Mouse (Mus musculus) frontal cortex, postnatal 14 days (tissue): ENCODE data around the gene Tbc1d8.
A peak's percentile ranks its signal among the peaks of the same experiment; 100 is the strongest.

Experiments
- DNase-seq, 2 experiments: peaks; one replicate each; pipeline ENCODE4 v3.0.0; 2022; ENCODE audit warnings: low spot score in 2 of 2

Gene Tbc1d8

DNA sequence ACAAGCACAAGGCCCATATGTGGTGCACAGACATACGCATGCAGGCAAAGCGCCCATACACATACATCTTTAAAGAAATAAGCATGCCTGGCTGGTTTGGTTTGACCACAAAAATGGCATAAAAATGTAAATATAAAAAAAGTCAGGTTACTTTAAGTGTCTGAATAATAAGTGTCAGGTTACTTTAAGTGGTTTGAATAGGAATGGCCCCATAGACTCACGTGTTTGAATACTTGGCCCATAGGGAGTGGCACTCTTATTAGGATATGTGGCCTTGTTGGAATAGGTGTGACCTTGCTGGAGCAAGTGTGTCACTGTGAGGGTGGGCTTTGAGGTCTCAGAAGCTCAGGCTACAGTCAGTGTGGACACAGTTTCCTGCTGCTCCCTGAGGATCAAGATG, 83.9 kb downstream of the Tbc1d8 start:
- DNase-seq, result no peak

DNA sequence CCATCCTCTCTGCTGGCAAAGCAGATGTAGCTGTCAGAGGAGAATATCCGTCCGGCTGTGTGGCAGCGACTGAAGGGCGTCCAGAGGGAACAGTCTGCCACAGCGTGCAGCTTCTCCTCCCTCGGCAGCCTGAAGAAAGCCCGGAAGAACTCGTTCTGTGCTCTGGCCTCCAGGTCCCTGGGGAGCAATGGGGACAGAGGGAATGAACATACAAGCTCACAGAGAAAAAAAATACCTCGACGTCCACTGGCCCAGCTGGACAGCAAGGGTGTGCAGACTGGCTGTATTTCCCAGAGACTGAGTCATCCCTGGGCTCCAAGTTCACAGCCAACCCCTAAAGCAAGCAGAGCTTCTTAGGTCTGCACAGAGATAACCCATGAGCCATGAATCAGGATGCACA, 84.5 kb downstream of the Tbc1d8 start:
- DNase-seq, result no peak

DNA sequence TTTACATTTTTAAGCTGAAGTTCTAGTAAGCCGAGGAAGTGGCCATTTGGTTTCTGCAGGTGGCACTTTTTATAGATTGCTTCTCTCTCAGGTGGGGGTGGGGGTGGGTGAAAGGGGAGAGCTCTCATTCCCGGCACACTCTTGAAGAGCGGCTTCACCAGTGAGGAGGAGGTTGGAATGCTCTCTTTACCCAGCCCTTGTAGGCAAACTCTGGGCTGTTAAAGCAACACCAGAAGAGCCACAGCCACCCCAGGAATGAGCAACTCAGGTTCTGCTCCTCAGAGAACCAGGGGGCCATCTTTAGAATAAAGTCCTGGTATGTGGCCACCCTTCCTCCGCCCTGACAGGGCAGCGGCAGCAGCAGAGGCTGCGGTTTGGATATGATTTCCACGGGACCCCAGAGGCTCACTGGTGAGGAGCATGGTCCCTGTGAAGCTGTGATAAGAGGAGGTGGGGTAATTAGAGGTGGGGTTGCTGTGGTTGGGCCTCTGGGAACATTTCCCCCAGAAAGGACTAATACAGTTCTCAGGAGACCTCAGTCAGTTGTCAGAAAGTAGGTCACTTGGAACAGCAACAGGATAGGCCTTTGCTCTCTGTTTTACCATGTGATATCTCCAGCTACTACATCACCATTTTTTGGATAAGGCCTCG, 85.2 kb downstream of the Tbc1d8 start:
- DNase-seq, result no peak

DNA sequence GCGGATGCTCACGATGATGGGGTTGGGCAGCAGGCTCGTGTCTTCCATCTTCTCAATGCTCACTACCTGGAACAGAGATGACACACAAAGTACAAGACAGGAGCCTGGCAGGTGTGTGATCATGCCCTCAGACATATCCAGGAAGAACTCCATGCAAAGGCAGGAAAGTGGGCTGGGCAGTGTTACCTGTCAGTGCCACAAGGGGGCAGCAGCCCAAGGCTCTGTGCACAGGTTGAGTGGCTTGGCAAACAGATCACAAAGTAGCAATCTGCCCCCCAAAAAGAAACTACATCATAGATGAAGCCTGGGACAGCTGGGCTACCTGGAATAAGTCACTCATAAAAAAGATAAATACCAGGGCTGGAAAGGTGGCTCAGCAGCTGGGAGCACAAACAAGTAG, 86.4 kb downstream of the Tbc1d8 start:
- peak; percentile 56 to 85 for DNase-seq

DNA sequence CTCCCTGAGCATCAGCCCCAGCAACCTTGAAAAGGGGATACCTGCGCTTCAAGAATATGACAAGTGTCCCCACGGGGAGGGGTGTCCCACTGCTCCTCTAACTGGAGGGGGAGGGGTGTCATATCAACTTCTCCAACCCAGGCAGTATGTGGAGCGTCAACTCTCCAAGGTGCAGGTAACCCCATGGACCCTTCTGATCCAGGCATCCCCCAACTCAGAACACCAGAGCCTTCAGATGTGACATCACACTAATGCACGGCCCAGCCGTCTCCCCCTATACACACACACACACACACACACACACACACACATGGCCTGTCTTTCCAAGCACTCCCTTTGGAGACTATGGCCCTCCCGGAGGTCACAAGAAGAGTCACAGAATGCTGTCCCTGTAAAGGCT, 86.9 kb downstream of the Tbc1d8 start:
- DNase-seq, result no peak

DNA sequence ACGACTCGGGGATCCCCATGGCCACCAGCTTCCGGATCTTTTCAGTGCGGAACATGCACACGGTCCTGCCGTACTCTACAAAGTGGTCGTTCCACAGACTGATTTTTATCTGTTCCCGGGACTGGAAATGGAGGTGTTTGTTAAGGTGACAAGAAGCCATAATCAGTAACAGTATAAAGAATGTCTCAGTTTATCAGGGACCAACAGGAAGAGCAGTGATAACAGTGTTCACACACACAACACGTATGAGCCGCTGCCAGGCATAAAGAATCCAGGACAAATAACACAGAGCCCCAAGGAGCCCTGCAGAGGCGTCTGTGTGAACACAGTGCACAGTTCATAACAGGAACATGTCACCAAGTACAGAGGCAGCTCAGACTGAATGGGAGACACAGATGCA, 89.2 kb downstream of the Tbc1d8 start:
- DNase-seq, result no peak

DNA sequence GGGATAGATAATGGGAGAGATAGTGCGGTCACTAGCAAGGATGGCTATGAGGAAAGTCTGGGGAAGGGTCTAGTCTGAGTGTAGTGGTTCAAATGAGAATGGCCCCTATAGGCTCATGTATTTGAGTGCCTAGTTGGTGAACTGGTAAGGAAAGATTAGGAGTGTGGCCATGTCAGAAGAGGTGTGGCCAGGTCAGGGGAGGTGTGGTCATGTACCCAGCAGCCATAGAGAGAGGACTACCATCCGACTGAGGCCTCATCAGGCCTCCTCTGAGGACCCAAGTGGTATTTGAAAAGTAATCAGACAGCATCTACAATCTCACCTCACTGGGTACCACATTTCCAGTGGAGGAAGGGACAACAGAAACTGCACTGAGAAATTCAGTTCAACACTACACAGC, 90.4 kb downstream of the Tbc1d8 start:
- DNase-seq, result no peak

DNA sequence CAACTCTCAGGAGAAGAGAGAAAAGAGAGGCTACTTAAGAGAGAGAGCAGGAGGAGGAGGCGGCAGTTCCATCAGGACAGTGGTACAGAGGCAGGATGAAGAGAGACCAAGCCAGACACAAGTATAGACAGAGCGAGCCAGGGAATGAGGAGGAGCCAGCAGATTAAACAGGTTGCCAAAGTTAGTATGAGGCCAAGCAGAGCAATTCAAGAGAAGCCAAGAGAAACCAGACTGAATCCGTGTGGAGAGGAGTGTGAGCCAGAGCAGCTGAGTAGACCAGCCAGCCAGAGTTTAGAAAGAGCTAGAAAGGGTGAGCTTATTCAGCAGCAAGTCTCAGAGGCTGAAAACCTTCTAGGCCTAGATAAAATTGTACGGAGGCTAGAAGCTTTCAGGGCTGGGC, 91.1 kb downstream of the Tbc1d8 start:
- no peak for DNase-seq

DNA sequence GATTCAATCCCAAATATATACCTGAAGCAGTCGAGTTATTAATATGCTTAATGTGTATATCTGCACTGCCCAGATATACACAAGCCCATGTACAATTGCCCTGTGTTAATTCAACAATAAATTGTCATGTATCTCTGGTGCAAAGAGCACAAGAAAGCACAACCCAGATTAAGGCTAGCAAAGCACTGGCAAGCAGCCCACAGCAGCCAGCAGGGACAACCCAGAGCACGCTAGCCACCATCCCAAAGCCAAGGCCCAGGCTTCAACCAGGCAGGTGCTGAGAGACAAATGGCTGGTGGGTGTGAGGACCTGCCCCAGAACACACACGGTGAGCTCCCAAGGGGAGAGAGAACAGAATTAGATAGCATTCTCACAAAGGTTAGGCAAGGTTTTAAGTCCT, 92.1 kb downstream of the Tbc1d8 start:
- DNase-seq, result no peak

DNA sequence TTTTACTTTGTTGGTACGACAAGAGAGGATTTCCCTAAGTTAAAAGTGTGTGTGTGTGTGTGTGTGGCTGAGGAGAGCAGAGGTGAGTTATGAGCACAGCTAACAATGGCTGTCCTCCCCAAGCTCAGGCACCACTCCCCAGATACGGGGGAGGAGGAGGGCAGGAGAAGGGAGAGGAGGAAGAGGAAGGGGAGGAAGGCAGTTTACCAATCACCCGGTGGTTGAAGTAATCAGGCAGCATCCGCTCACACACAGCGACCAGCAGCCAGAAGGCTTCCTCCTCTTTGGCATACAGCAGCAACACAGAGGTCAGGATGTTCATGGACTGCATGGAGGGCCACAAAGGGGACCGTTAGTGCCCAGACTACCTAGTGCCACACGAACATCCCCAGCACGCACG, 93.6 kb downstream of the Tbc1d8 start:
- DNase-seq, result no peak

DNA sequence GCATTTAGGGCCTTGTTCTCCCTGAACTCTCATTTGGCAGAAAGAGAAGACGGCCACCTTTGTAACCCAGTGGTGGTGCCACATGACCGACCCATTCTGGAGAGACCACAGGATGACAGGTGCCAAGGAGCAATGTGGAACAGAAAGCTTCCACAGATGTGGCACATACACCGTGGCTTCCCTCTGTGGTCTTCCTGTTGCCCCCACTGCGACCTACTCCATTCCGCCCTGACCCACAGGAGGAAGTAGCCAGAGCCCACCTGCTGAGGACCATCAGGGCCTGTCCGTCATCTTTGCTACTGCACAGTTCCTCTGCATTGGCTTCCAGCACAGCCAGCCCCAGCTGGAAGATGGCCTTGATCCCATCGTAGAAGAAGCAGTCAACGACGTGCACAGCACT, 97.5 kb downstream of the Tbc1d8 start:
- DNase-seq, result no peak

DNA sequence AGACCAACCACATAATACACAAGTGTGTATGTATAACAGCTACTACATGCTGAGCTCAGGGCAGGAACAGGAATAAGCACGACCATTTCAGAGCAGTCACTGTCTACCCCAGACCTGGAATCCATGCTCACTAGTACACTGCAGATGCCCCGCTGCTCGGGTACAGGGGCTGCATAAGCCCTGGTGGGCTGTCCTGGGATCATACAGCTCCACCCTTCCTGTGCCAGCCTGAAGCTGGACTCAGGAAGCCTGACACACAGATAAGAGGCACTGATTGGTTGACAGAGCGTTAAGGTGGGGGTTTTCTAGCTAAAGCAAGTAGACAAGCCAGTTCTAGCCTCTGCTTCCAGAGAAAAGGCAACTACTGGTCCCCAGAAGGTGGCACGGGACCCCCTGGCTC, 99.5 kb downstream of the Tbc1d8 start:
- no peak for DNase-seq

DNA sequence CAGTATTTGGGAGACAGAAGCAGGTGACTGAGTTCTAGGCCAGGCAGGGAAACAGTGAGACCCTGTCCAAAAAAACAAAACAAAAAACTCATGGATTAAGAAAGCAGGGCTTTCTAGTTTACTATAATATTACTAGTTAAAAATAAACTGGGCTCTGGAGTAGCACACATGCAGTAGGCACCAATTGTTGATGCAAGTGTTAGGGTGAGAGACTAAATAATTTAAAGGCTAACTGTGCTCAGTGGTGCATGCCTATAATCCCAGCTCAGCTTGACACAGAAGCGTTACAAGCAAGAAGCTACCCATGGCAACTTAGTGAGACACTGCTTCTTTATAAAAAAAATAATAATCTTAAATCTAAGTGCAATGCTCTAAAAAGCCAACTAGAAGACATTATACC, 100.0 kb downstream of the Tbc1d8 start:
- DNase-seq, result no peak

DNA sequence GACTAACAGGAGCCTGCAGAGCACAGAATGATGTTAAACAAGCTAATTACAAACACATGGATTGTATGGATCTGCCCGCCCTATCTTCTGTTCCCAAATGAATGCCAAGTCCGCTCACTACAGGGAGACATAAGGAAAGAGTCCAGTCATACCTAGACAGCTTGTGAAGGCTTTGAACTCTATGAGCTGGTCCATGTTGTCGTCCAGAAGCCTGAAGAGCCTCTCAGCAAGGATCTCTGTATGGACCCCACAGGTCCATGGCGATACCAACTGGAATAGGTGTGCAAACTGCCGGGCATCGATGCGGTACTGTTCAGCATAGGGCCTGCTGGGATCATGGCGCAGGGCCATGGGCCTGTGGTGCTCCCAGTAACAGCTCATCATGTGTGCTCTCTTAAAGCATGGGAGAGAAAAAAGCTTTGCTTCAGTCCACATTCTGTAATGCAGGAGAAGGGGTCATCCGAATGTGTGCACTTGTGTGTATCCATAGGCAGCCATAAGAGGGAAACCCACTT, 101.8 kb downstream of the Tbc1d8 start:
- no peak for DNase-seq

DNA sequence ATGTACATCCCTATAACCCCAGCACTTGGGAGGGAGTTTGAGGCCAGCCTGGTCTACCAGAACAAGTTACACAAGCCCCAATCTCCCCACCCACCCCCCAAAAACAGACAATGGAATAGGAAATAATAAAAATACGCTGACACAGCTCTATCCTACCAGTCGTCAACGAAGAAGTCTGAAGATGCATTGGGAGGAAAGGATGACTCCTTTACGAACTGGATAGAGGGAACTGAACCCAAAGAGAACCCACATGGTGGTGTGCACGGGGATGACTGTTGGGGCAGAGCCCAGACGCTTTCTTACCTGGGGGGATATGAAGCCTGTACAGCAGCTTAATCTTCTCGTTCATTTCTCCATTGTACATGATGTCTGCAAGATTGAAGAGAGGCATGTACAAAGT, 102.4 kb downstream of the Tbc1d8 start:
- no peak for DNase-seq

DNA sequence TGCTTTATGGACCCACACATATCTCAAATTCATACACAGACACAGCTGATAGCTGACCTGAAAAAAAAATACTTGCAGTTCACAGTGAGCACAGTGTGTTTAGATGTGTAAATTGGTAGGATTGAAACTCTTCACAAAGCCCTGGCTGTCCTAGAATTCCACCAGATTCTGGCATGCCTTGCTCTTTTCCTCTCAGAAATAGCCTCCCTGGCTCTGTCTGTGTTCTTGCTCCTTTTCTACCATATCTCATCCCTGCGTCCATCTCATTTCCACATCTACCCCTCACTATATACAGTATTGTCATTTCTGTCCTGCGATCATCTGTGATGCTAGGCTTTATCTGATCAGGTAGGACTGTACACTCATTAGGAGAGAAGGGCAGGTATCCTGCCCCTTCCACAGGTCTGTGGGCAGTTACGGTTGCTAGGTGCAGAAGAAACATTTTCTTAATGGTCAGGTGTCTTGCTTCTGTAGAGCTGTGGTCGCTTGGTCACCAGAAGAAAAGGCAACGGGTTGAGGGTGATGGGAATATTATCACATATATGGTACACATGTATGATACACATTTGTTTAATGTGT, 104.2 kb downstream of the Tbc1d8 start:
- DNase-seq, result no peak

DNA sequence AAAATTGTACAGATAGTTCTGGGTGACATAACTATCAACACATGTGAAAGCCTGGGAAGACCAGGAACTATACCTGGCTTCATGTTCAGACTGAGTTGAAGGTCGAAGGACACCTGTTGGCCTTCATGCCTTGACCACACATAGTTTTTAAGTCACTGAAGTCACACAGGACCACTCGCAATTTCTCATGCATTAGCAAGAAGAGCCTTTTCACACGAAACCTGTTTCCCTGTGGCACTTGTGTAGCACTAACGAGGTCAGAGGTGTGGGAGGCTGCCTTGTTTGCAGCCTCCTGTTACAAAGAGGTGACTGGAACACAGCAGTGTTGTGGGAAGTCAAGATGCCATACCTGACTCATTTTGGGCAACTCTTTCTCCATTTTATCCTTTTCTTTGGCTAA, 105.2 kb downstream of the Tbc1d8 start:
- DNase-seq, result no peak

DNA sequence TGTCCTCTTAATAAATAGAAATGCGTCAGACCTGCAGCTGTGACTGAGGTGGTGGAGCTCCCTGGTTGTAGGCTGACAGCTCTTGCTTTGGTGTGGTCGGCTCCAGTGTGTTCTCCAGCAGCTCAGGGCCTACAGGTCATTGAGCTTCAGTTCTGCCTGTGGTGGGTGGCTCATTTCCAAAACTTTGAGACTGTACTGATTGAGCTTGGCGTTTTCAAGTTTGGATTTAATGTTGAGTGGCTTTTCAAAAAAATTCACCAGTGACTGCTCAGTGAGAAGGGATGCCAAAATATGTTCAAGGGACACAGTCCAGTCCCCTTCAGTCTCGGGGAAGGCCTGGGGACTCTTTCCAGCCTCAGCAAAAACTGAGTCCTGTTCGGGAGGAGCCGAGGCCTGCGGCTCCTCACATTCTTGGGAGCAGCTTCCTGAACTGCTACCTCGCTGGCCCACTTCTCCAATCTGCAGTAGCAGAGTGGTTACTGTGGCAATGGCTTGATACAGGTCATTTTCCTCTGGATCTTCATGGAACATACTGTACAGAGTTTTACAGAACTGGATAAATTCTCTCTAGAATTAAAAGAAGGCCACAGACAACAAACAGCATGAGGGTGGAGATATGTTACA, 106.2 kb downstream of the Tbc1d8 start:
- DNase-seq, result no peak

DNA sequence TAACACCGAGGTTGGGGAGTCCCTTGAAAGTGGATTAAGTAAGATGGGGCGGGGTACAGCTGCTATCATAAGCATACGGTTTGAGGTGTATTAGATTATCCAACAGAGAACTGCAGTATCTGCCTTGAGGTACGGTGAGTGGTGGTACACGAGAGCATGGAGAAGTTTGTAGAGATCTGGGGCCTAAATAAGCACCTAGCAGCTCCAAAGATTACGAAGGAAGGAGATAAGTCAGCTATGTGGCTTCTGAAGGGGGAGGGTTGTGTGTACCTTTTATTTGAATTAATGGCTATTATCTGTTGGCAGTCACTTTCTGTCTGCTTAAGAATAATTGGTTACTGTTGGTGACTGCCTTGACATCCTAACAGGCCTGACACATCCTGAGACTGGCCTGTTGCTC, 108.1 kb downstream of the Tbc1d8 start:
- no peak for DNase-seq

DNA sequence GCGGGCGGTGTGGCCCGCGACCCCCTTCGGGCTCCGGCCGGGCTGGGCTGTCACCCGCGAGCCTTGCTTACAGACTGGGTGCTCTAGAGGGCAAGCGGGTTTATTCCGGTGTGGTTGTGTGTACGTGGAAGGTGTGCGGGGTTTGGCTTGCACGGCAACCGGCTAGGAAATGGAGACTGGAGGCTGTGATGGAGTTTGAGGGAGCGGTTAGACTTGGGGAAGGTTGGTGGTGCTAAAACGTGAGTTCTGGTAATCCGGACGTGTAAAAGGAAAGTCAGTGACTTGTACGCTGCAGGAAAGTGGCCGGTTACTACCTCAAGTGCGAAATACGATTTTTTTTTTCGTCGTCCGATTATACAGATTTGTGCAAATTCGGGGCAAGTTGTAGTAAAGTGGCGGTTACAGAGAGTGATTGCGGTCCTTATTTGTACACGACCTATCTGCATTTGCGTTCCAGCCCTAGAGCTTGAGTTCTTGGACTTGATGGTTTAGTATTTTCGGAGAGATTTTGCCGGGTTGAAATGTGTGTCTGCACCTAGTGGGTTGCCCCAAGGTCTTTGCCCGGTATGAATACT, 110.2 kb downstream of the Tbc1d8 start:
- DNase-seq, result no peak

DNA sequence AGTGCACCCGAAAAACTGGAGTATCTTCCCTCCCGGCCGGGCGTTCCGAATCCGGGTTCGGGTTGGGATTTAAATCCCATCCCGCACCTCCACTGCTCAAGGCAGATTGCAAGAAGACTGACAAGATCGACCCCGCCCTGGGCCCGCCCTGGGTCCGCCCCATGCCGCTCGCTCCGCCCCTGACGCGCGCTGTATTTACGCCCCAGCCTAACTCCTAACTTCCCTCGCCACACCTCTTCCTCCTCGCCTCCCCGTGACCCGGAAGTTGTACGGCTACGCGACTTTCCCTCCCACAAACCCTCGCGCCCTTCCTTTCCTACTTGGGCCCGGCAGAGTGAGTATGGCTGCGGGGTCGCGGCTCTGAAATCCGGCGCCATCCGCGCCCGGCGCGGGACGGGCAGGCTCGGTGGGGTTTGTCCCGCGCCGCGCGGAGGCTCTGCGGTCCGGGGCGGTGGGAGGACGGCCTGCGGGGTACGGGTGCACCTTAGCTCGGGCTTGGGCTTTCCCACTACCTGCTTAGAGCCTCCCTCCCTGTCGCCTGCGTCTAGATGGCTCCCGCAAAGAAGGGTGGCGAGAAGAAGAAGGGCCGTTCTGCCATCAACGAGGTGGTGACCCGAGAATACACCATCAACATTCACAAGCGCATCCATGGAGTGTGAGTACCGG, 110.8 kb downstream of the Tbc1d8 start, which contains the start of gene Rpl31:
Gene Rpl31 (plus strand): TSS at position 242 of the 666 bp plus-strand sequence.
- DNase-seq, result peak; percentile 96 to 99

DNA sequence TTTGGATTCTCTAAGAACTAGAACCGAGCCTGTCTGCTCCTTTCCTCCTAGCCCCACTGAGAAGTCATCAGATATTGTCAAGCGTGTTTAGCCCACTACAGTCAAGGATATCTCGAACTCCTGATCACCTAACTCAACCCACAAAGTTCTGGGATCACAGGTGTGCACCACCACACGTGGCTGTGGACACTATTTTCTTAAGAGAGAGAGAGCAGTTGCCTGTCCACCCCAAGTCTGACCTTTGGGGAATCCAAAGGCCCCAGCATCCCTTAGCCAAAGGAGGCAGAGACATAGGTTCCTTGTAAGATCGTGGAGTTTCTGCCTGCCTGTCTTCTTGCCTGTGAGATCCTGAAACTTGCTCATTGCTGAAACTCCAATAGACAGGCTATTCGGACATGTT, 111.5 kb downstream of the Tbc1d8 start:
- DNase-seq, result no peak
